Mouse (Mus musculus) telencephalon, adult 2 months (tissue): ENCODE data around the gene 0610040J01Rik.
A peak's percentile ranks its signal among the peaks of the same experiment; 100 is the strongest.

Source experiments
- DNase-seq: peaks from one replicate; pipeline ENCODE4 v3.0.0-alpha.2; 2011; ENCODE audit warnings: low read depth, low spot score

The 0610040J01Rik gene

DNA sequence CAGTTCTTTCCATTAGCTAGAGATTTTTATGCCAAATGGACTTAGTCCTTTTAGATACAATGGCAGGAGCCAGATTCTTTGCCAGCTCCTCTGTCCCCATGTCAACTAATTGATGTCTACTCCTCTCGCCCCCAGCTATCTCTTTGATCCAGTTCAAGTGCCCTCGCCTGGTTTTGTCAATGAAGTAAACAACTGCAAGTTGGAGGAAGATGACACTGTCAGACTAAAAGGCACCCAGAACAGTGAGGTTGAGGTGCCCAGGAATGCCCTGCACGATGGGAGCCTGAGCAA, 85.6 kb downstream of the 0610040J01Rik start:
- DNase-seq: no peak

- DNase-seq: no peak
Measured at GRCm38 (mm10) chr5:63903329-63903728, 91.2 kb downstream of the 0610040J01Rik start.

DNA sequence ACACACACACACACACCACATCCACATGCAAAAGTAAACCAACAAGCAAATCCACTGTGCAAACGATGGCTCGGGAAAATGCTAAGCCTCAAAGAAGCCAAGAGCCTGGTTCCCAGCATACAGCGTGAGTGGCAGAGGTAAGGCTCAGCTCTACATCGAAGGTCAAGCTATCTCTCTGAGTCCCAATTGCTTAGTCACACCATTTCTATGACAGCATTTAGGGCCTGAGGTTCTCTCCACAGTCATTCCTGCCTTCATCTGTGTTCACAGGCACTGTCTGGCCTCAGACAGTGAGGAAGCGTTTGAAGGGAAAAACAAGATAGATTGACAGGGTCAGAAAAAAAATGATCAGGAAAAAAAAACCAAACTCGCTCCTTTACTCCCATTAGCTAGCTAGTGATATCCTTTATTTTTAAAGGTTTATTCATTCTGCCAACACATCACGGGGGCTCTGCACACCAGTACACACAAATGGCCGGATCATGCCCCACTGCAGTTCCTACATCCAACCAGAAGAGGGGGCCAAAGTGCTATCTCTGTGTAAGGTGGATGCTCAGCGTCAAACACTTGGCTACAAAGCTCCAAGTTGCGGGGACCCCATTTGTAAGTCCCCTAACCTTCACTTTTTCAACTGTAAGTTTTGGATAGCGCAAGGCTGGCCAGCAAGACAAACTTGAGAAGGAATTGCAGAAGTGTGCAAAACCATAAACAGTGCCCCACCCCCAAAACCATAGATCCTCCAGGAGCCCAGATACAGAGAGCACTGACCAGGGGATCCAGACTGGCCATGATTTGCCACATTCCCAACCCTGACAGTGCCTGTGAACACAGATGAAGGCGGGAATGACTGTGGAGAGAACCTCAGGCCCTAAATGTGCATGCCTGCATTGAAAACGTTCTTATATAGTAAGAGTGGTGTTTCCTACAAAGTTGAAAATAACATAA, 94.3 kb downstream of the 0610040J01Rik start:
- DNase-seq: peak; percentile 39

DNA sequence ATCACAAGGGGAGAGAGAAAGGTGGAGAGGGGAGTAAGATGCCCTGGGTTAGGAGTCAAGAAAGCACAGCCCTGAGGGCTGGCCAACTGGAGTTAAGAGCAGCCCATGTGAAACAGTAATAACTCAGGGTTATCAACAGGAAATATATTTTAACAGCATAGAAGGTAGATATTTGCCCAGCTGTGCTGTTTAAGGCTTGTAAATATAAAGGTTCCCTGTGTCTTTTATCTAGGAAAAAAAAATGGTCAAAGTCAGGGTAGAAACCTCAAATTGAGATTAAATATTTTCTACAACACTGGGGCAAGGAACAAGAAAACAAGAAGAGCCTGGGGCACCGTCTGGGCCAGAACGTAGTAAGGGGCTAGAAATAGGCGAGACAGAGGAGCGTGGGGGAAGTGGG, 95.3 kb downstream of the 0610040J01Rik start:
- DNase-seq: no peak

- DNase-seq: no peak
Measured at GRCm38 (mm10) chr5:63910171-63910960, 98.2 kb downstream of the 0610040J01Rik start.

- no peak for DNase-seq
Measured at GRCm38 (mm10) chr5:63914896-63915295, 102.7 kb downstream of the 0610040J01Rik start.

DNA sequence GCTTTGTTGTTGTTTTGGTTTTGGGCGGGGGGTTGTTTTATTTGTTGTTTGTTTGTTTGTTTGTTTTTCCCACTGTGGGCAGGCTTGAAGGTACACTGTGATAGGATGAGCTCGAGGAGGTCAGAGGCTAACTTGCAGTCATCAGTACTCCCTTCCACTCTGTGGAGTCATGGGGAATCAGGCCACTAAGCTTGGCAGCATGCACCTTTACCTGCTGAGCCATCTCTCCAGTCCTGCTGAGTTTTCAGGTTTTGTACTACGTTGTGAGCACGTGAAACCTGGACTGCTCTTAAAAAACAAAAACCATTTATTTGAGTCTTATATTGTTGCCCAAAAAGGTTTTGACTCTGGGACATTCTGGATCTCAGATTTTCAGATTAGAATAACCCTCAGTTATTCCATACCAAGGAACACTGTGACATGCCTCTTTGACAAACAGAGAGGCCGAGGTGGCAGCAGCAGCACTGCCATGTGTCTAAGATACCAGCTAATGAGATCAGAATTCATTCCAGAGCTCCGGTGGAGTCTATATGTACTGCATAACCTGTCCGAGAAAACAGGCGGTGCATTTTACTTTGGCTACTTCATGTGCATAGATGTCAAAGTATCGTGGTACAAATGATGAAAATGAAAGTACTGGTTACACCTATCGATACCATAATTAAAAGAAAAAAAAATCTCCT, 104.4 kb downstream of the 0610040J01Rik start:
- DNase-seq: no peak

GRCm38 (mm10) chr5:63918201-63918600, 106.0 kb downstream of the 0610040J01Rik start:
- no peak for DNase-seq

DNA sequence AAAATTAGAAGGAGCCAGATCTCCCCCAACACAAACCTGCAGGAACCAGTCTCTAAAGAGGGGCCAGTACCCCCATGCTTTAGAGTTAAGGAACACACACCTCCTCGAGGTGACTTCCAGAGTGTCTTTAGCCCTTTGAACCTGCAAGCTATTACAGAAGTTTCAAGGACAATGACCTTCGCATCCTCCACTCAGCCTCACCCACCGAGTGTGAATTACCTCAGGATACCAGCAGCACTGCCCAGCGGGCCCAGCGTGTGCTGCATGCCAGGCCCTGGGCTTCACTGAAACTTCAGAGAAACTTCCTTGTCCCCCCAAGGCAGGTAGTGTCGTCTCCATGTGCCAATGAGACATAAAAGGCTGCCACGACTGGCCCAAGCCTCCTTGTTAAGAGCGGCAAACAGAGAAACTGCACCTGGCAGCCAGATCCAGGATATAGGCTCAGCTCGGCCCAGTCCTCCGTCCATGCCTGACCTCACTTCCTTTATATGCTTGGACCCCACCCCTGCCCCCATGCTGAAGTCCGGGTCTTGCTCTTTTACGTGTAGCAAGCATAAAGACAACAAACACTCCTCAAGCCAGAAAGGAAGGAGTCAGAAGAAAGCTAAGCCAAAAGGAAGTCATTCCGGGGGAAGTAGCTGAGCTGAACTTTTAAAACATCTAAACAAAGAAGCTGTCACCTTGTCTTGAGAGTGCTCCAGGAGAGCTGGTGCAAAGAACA, 111.3 kb downstream of the 0610040J01Rik start:
- DNase-seq: no peak

DNA sequence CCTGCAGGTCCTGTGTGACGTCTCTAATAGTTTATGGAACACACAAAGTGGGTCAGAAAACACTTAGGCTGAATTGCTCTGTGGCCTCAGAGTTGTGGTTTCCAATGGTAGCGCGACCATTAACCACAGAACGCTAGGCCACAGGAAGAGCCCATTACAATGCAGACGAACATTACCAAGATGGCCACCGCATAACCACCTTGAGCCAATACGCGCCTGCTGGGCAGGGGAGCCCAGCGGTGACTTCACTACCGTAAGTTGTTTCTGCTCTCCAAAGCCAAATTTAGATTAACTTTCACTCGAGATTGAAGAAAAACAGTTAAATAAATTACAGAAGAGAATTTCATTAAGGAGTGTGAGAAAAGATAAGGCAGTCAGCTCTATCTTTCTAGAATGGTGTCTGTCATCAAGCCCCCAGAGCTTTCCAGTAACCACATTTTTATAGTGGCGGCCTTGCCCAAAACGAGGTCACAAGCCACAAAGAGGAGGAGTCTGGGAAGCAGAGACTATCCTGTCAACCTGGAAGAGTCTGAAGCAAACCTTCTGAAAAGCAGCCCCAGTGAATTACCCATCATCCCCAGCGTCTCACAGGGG, 113.0 kb downstream of the 0610040J01Rik start:
- no peak for DNase-seq

GRCm38 (mm10) chr5:63930824-63931358, 118.7 kb downstream of the 0610040J01Rik start:
- no peak for DNase-seq

- DNase-seq: no peak
Measured at GRCm38 (mm10) chr5:63932829-63933228, 120.7 kb downstream of the 0610040J01Rik start.

DNA sequence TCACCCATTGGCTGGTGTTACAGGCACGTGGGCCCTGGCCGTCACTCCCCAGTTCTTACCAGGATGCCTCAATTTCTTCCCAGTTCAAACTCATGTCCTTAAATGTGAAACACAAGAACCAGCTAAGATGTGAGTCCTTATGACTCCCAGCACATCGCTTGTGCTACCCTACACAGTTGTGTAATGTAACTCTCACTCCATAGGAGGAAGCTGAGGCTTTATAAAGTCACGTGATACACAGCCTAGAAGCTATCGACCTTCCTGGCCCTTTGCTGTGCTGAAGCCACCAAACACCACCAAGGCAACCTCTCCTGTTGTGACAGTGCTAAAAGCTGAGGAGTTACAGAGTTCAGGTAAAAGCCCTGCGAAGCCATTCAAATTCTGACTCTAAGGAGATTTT, 123.4 kb downstream of the 0610040J01Rik start:
- no peak for DNase-seq

DNA sequence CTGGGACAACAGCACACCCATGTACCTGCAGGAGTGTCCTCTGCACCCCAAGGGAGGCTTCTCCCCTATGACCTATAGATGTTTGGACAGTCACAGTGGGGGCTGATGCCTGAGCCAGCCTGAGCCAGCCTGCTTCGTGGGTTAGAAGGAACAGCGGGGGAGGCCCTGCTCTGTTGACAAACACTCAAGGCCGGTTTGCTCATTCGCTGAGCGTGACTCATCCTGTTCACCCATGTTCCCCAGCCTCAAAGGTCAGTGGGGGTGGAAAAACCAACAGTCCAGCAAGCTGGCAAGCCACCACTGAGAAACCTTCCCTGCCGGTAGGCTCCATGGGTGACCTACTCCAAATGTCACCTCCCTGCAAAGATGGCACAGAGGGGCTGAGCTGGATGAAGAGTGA, 124.6 kb downstream of the 0610040J01Rik start:
- no peak for DNase-seq

DNA sequence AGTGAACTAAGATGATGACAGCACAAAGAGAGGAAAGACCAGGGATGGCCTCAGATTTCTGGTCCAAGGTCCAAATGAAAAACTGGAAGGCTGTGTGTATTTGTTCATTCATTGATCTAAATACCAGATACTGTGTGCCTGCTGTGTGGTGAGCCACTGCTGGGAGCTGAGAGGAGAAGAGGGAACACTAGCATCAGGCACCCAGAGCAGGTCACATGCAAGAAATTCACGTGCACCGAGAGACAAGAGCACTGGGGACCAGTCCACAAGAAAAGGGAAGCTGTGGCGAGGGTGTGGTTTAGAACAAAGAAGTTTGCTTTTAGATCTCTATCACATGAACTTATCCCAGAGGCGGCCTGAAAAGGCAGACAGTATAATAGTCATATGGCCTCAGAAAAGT, 126.4 kb downstream of the 0610040J01Rik start:
- DNase-seq: no peak

GRCm38 (mm10) chr5:63941891-63942290, 129.7 kb downstream of the 0610040J01Rik start:
- DNase-seq: no peak

GRCm38 (mm10) chr5:63943291-63943690, 131.1 kb downstream of the 0610040J01Rik start:
- no peak for DNase-seq

GRCm38 (mm10) chr5:63947526-63947925, 135.4 kb downstream of the 0610040J01Rik start:
- DNase-seq: no peak

DNA sequence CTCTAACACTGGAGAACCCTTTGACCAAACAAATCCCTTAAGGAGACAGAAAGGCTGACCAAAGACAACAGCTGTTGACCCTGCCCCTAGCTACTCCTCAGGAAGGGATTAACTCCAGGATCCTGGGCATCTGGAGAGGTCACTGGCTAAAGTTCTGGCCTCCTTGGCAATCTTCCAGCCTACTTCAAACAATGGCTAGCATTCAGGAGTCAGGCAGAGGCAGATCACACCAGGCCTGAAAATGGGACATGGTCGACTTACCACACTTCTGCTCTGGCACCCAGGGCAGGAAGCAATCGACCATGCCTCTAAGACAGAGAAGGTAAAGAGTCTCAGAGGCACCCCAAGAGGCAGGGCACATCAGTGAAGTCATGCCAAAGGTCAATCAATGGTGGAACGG, 137.0 kb downstream of the 0610040J01Rik start:
- DNase-seq: no peak
